Mouse (Mus musculus): Measurements from ENCODE around the gene Nlgn2. TPM values are rescaled to one million over a fixed set of nuclear protein-coding genes. Genes with fewer than 3 reads are reported as not detected.

Nlgn2 gene
- polyA plus RNA-seq, 1 experiment from 2014 or later: 14.7 TPM

- WGBS: 63% methylated on average over 7 of the region's 7 CpGs
- Histone ChIP-seq H3K9ac (no peak overlapping the region), H3K4me1 (peaks cover 10% of the 10 kb centered on the region; the same call in 1 of the 2 replicates), H3K27me3 (peaks cover 31% of the 10 kb centered on the region), H3K36me3 (peaks cover 11% of the 10 kb centered on the region; the same call in 1 of the 2 replicates), H3K4me3 (no peak overlapping the region), H3K27ac (no peak overlapping the region), H3K9me3 (replicated peaks) (no peaks in the 10 kb centered on the region), H3K4me2 (replicated peaks) (no peak overlapping the region)
- ATAC-seq (ENCODE audit: low FRiP score): no peak
Observed at GRCm38 (mm10) chr11:69778985-69779384, 58.6 kb downstream of the Nlgn2 start.

DNA sequence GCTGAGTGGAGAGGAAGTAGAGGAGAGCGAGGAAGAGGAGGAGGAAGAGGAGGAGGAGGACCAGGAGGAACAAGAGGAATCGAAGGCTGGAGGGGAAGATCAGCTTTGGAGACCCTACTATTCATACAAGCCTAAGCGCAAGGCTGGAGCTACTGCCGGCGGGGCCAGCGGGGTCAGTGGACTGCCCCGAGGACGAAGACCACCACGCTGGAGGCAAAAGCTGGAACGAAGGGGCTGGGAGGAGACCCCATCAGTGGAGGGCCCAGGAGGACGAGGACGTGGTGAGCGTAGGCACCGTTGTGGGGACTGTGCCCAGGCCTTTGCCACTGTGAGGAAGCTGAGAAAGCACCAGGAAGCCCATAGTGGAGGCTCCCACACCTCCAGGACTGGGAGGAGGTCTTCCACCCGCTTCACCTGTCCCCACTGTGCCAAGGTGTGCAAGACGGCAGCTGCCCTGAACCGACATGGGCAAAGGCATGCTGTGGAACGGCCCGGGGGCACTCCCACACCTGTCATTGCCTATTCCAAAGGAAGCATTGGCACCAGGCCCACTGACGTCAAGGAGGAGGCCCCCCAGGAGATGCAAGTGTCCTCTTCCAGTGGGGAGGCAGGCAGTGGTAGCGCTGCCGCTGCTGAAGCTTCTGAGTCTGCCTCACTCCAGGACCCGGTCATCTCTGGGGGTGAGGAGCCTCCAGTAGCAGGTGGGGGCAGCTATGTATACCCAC, 59.2 kb downstream of the Nlgn2 start:
- no peaks in the 10 kb centered on the region for H3K9me3 ChIP-seq (replicated peaks)
- no peak overlapping the region for H3K4me2 ChIP-seq (replicated peaks)
- H3K4me1 ChIP-seq: peaks cover 10% of the 10 kb centered on the region; the same call in 1 of the 2 replicates
- peaks cover 11% of the 10 kb centered on the region; the same call in 1 of the 2 replicates for H3K36me3 ChIP-seq
- H3K4me3 ChIP-seq: no peak overlapping the region
- peaks cover 31% of the 10 kb centered on the region for H3K27me3 ChIP-seq
- ATAC-seq (ENCODE audit: low FRiP score): no peak
- no peak overlapping the region for H3K9ac ChIP-seq
- no peak overlapping the region for H3K27ac ChIP-seq
- WGBS: 71% methylated on average over 23 of the region's 23 CpGs

- Histone ChIP-seq H3K36me3 (peaks cover 11% of the 10 kb centered on the region; the same call in 1 of the 2 replicates), H3K9ac (no peak overlapping the region), H3K9me3 (replicated peaks) (no peaks in the 10 kb centered on the region), H3K4me3 (no peak overlapping the region), H3K4me1 (peaks cover 10% of the 10 kb centered on the region; the same call in 1 of the 2 replicates), H3K27ac (no peak overlapping the region), H3K4me2 (replicated peaks) (no peak overlapping the region), H3K27me3 (peaks cover 31% of the 10 kb centered on the region)
- no peak for ATAC-seq (ENCODE audit: low FRiP score)
- 63% methylated on average over 25 of the region's 26 CpGs for WGBS
Observed at GRCm38 (mm10) chr11:69777504-69778257, 59.9 kb downstream of the Nlgn2 start.

DNA sequence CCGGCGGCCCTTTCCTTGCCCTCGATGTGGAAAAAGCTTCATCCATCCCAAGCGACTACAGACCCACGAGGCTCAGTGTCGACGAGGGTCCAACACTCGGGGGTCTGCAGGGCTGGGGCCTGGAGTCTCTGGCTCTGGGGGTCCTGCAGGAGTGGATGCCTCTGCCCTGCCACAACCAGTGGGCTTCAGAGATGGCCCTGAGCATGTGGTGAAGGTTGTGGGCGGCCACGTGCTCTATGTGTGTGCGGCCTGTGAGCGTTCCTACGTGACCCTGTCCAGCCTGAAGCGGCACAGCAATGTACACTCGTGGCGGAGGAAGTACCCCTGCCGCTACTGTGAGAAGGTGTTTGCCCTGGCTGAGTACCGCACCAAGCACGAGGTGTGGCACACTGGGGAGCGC, 61.1 kb downstream of the Nlgn2 start:
- H3K9me3 ChIP-seq (replicated peaks): no peaks in the 10 kb centered on the region
- 82% methylated on average over 20 of the region's 20 CpGs for WGBS
- peaks cover 31% of the 10 kb centered on the region for H3K27me3 ChIP-seq
- no peak overlapping the region for H3K4me2 ChIP-seq (replicated peaks)
- H3K4me1 ChIP-seq: peaks cover 7% of the 10 kb centered on the region; the same call in 1 of the 2 replicates
- H3K9ac ChIP-seq: no peak overlapping the region
- H3K36me3 ChIP-seq: peaks cover 11% of the 10 kb centered on the region; the same call in 1 of the 2 replicates
- no peak overlapping the region for H3K27ac ChIP-seq
- ATAC-seq (ENCODE audit: low FRiP score): no peak
- no peak overlapping the region for H3K4me3 ChIP-seq

- Histone ChIP-seq H3K27me3 (peaks cover 29% of the 10 kb centered on the region), H3K9me3 (replicated peaks) (no peaks in the 10 kb centered on the region), H3K9ac (no peak overlapping the region), H3K4me2 (replicated peaks) (no peak overlapping the region), H3K4me3 (no peak overlapping the region), H3K4me1 (peaks cover 7% of the 10 kb centered on the region; the same call in 1 of the 2 replicates), H3K27ac (no peak overlapping the region), H3K36me3 (peaks cover 11% of the 10 kb centered on the region; the same call in 1 of the 2 replicates)
- no peak for ATAC-seq (ENCODE audit: low FRiP score)
- 72% methylated on average over 10 of the region's 10 CpGs for WGBS
Observed at GRCm38 (mm10) chr11:69775716-69776115, 61.9 kb downstream of the Nlgn2 start.

- Histone ChIP-seq H3K4me1 (peaks cover 7% of the 10 kb centered on the region; the same call in 1 of the 2 replicates), H3K36me3 (peaks cover 11% of the 10 kb centered on the region; the same call in 1 of the 2 replicates), H3K27ac (no peak overlapping the region), H3K4me2 (replicated peaks) (no peak overlapping the region), H3K9me3 (replicated peaks) (no peaks in the 10 kb centered on the region), H3K4me3 (no peak overlapping the region), H3K9ac (no peak overlapping the region), H3K27me3 (peaks cover 25% of the 10 kb centered on the region)
- 60% methylated on average over 5 of the region's 5 CpGs for WGBS
- ATAC-seq (ENCODE audit: low FRiP score): no peak
Observed at GRCm38 (mm10) chr11:69774961-69775360, 62.6 kb downstream of the Nlgn2 start.

Small RNAs within 50 kb of the gene (microRNA-seq; reads per million reads assigned to microRNA genes)
- gene Mir6924: not detected

Other genes starting within 250 kb of the Nlgn2 start
- 12.1 and 18.5 TPM in 2 replicates for gene Atp1b2, start 231.8 kb downstream of the Nlgn2 start, polyA plus RNA-seq (2016; fragmentation: Nextera tagmentation; extraction: Ambion mirVana)
- gene Shbg, start 219.9 kb downstream of the Nlgn2 start, polyA plus RNA-seq (2016; fragmentation: Nextera tagmentation; extraction: Ambion mirVana): not detected in 2 replicates
- 24.4 and 26.6 TPM in 2 replicates for gene Sat2, start 215.8 kb downstream of the Nlgn2 start, polyA plus RNA-seq (2016; fragmentation: Nextera tagmentation; extraction: Ambion mirVana)
- 62.7 and 62.8 TPM in 2 replicates for gene Fxr2, start 204.8 kb downstream of the Nlgn2 start, polyA plus RNA-seq (2016; fragmentation: Nextera tagmentation; extraction: Ambion mirVana)
- gene Sox15, start 182.5 kb downstream of the Nlgn2 start, polyA plus RNA-seq (2016; fragmentation: Nextera tagmentation; extraction: Ambion mirVana): 0.26 TPM in 1 of 2 replicates, not detected in the other
- gene Mpdu1, start 175.1 kb downstream of the Nlgn2 start, polyA plus RNA-seq (2016; fragmentation: Nextera tagmentation; extraction: Ambion mirVana): 68.0 and 69.1 TPM in 2 replicates
- 6.9 and 8.2 TPM in 2 replicates for gene Cd68, start 171.6 kb downstream of the Nlgn2 start, polyA plus RNA-seq (2016; fragmentation: Nextera tagmentation; extraction: Ambion mirVana)
- 555 and 589 TPM in 2 replicates for gene Eif4a1, start 165.4 kb downstream of the Nlgn2 start, polyA plus RNA-seq (2016; fragmentation: Nextera tagmentation; extraction: Ambion mirVana)
- gene Senp3, start 155.7 kb downstream of the Nlgn2 start, polyA plus RNA-seq (2016; fragmentation: Nextera tagmentation; extraction: Ambion mirVana): 105 and 106 TPM in 2 replicates
- gene Tnfsf13, start 152.0 kb downstream of the Nlgn2 start, polyA plus RNA-seq (2016; fragmentation: Nextera tagmentation; extraction: Ambion mirVana): 0.42 and 0.49 TPM in 2 replicates
- 3.1 and 3.4 TPM in 2 replicates for gene Tnfsf12, start 141.9 kb downstream of the Nlgn2 start, polyA plus RNA-seq (2016; fragmentation: Nextera tagmentation; extraction: Ambion mirVana)
- gene Tnfsfm13, start 141.7 kb downstream of the Nlgn2 start, polyA plus RNA-seq (2016; fragmentation: Nextera tagmentation; extraction: Ambion mirVana): 0.80 and 1.9 TPM in 2 replicates
- gene Polr2a, start 79.1 kb downstream of the Nlgn2 start, polyA plus RNA-seq (2016; fragmentation: Nextera tagmentation; extraction: Ambion mirVana): 32.2 and 39.0 TPM in 2 replicates
- gene Slc35g3, start 75.8 kb downstream of the Nlgn2 start, polyA plus RNA-seq (2016; fragmentation: Nextera tagmentation; extraction: Ambion mirVana): 0.40 and 0.61 TPM in 2 replicates
- gene Zbtb4, start 71.9 kb downstream of the Nlgn2 start, polyA plus RNA-seq (2016; fragmentation: Nextera tagmentation; extraction: Ambion mirVana): 2.3 and 2.4 TPM in 2 replicates
- gene Chrnb1, start 41.8 kb downstream of the Nlgn2 start, polyA plus RNA-seq (2016; fragmentation: Nextera tagmentation; extraction: Ambion mirVana): 3.0 and 5.9 TPM in 2 replicates
- 3.7 and 4.2 TPM in 2 replicates for gene Fgf11, start 35.9 kb downstream of the Nlgn2 start, polyA plus RNA-seq (2016; fragmentation: Nextera tagmentation; extraction: Ambion mirVana)
- gene Tmem102, start 32.2 kb downstream of the Nlgn2 start, polyA plus RNA-seq (2016; fragmentation: Nextera tagmentation; extraction: Ambion mirVana): 1.6 and 2.4 TPM in 2 replicates
- not detected in 2 replicates for gene Gm39566, start 22.5 kb downstream of the Nlgn2 start, polyA plus RNA-seq (2016; fragmentation: Nextera tagmentation; extraction: Ambion mirVana)
- 0.14 TPM in 1 of 2 replicates, not detected in the other for gene Spem2, start 19.3 kb downstream of the Nlgn2 start, polyA plus RNA-seq (2016; fragmentation: Nextera tagmentation; extraction: Ambion mirVana)
- 0.21 and 0.46 TPM in 2 replicates for gene Spem1, start 15.6 kb downstream of the Nlgn2 start, polyA plus RNA-seq (2016; fragmentation: Nextera tagmentation; extraction: Ambion mirVana)
- gene Tmem256, start 730 bp upstream of the Nlgn2 start, polyA plus RNA-seq (2016; fragmentation: Nextera tagmentation; extraction: Ambion mirVana): 268 and 314 TPM in 2 replicates
- gene Plscr3, start 8.6 kb upstream of the Nlgn2 start, polyA plus RNA-seq (2016; fragmentation: Nextera tagmentation; extraction: Ambion mirVana): 74.9 and 87.3 TPM in 2 replicates
- 0.57 and 1.4 TPM in 2 replicates for gene Tnk1, start 20.9 kb upstream of the Nlgn2 start, polyA plus RNA-seq (2016; fragmentation: Nextera tagmentation; extraction: Ambion mirVana)
- gene Tmem95, start 40.2 kb upstream of the Nlgn2 start, polyA plus RNA-seq (2016; fragmentation: Nextera tagmentation; extraction: Ambion mirVana): not detected in 2 replicates
- gene Kctd11, start 43.6 kb upstream of the Nlgn2 start, polyA plus RNA-seq (2016; fragmentation: Nextera tagmentation; extraction: Ambion mirVana): 2.9 and 3.2 TPM in 2 replicates
- gene Acap1, start 57.8 kb upstream of the Nlgn2 start, polyA plus RNA-seq (2016; fragmentation: Nextera tagmentation; extraction: Ambion mirVana): 0.86 and 0.92 TPM in 2 replicates
- 17.8 TPM in 2 replicates for gene 2810408A11Rik, start 63.2 kb upstream of the Nlgn2 start, polyA plus RNA-seq (2016; fragmentation: Nextera tagmentation; extraction: Ambion mirVana)
- gene Neurl4, start 63.3 kb upstream of the Nlgn2 start, polyA plus RNA-seq (2016; fragmentation: Nextera tagmentation; extraction: Ambion mirVana): 15.0 and 15.2 TPM in 2 replicates
- 84.7 and 90.1 TPM in 2 replicates for gene Gps2, start 76.1 kb upstream of the Nlgn2 start, polyA plus RNA-seq (2016; fragmentation: Nextera tagmentation; extraction: Ambion mirVana)
- gene Eif5a, start 84.2 kb upstream of the Nlgn2 start, polyA plus RNA-seq (2016; fragmentation: Nextera tagmentation; extraction: Ambion mirVana): 1,354 and 1,360 TPM in 2 replicates
- gene Ybx2, start 98.0 kb upstream of the Nlgn2 start, polyA plus RNA-seq (2016; fragmentation: Nextera tagmentation; extraction: Ambion mirVana): 5.5 and 9.0 TPM in 2 replicates
- gene Slc2a4, start 110.4 kb upstream of the Nlgn2 start, polyA plus RNA-seq (2016; fragmentation: Nextera tagmentation; extraction: Ambion mirVana): 9.6 and 12.9 TPM in 2 replicates
- 9.5 and 21.8 TPM in 2 replicates for gene Cldn7, start 127.0 kb upstream of the Nlgn2 start, polyA plus RNA-seq (2016; fragmentation: Nextera tagmentation; extraction: Ambion mirVana)
- 22.4 and 26.1 TPM in 2 replicates for gene Ctdnep1, start 143.4 kb upstream of the Nlgn2 start, polyA plus RNA-seq (2016; fragmentation: Nextera tagmentation; extraction: Ambion mirVana)
- 123 and 127 TPM in 2 replicates for gene Elp5, start 144.7 kb upstream of the Nlgn2 start, polyA plus RNA-seq (2016; fragmentation: Nextera tagmentation; extraction: Ambion mirVana)
- 598 and 607 TPM in 2 replicates for gene Gabarap, start 153.4 kb upstream of the Nlgn2 start, polyA plus RNA-seq (2016; fragmentation: Nextera tagmentation; extraction: Ambion mirVana)
- gene Phf23, start 158.0 kb upstream of the Nlgn2 start, polyA plus RNA-seq (2016; fragmentation: Nextera tagmentation; extraction: Ambion mirVana): 87.8 and 96.2 TPM in 2 replicates
- 45.9 and 46.4 TPM in 2 replicates for gene Dvl2, start 162.8 kb upstream of the Nlgn2 start, polyA plus RNA-seq (2016; fragmentation: Nextera tagmentation; extraction: Ambion mirVana)
- gene Acadvl, start 177.6 kb upstream of the Nlgn2 start, polyA plus RNA-seq (2016; fragmentation: Nextera tagmentation; extraction: Ambion mirVana): 59.8 and 61.9 TPM in 2 replicates
- 23.0 and 28.5 TPM in 2 replicates for gene Dlg4, start 179.2 kb upstream of the Nlgn2 start, polyA plus RNA-seq (2016; fragmentation: Nextera tagmentation; extraction: Ambion mirVana)
- gene Asgr1, start 216.3 kb upstream of the Nlgn2 start, polyA plus RNA-seq (2016; fragmentation: Nextera tagmentation; extraction: Ambion mirVana): 0.56 and 0.89 TPM in 2 replicates

Measured in hindbrain, embryonic 12.5 days (tissue).